Mouse (Mus musculus) heart, embryonic 14.5 days (tissue): ENCODE measurements around the gene Hspa1l. TPM values are rescaled to one million over a fixed set of nuclear protein-coding genes. Genes with fewer than 3 reads are reported as not detected.
"Not testable (repeated sequence)": the region's sequence is repeated elsewhere in the genome, so short reads cannot be mapped to it uniquely, and the experiment has no call there.

Experiments
- ATAC-seq: fragments of 200-750 bp; cut with Nextera tagmentation; 2 replicates; pipeline ENCODE4 v1.8.0; 2017; ENCODE audit warnings: low read depth, moderate TSS enrichment; ENCODE audit not compliant: insufficient number of reproducible peaks, insufficient read depth, low FRiP score
- H3K27ac ChIP-seq, 2 experiments: fragments of 200-500 bp in 1 of 2; fragments of 300-500 bp in 1 of 2; sonication (generic) in 1 of 2; replicated peaks in 1 of 2; 2 replicates each; pipeline ENCODE4 v1.5.1; 2012 to 2014; ENCODE audit warnings: low read depth in 2 of 2, low read length in 2 of 2, control low read depth in 1 of 2, mild to moderate bottlenecking in 1 of 2, mixed read lengths in 1 of 2; ENCODE audit not compliant: control insufficient read depth in 1 of 2, insufficient read depth in 1 of 2
- H3K27me3 ChIP-seq: fragments of 300-500 bp; sonication (generic); 2 replicates; pipeline ENCODE4 v1.6.1; 2014; ENCODE audit warnings: mild to moderate bottlenecking, low read length, control low read depth; ENCODE audit not compliant: control insufficient read depth, insufficient read depth
- H3K36me3 ChIP-seq: fragments of 300-500 bp; sonication (generic); 2 replicates; pipeline ENCODE4 v1.6.1; 2014; ENCODE audit warnings: mild to moderate bottlenecking, control low read depth, low read length, mixed read lengths; ENCODE audit not compliant: control insufficient read depth, insufficient read depth
- H3K4me1 ChIP-seq, 2 experiments: fragments of 200-500 bp in 1 of 2; fragments of 300-500 bp in 1 of 2; sonication (generic) in 1 of 2; 2 replicates each; pipeline ENCODE4 v1.6.1; 2012 to 2014; ENCODE audit warnings: low read length in 2 of 2, control low read depth in 1 of 2, mixed read lengths in 1 of 2; ENCODE audit not compliant: control insufficient read depth in 2 of 2, insufficient read depth in 2 of 2
- H3K4me2 ChIP-seq: fragments of 300-500 bp; sonication (generic); 2 replicates; pipeline ENCODE4 v1.6.1; 2014; ENCODE audit warnings: mild to moderate bottlenecking, low read length
- H3K4me3 ChIP-seq, 2 experiments: fragments of 200-500 bp in 1 of 2; fragments of 300-500 bp in 1 of 2; sonication (generic) in 1 of 2; 2 replicates each; pipeline ENCODE4 v1.5.1; 2012 to 2014; ENCODE audit warnings: low read length in 2 of 2, mild to moderate bottlenecking in 2 of 2, control low read depth in 1 of 2, low read depth in 1 of 2, moderate library complexity in 1 of 2; ENCODE audit not compliant: control insufficient read depth in 1 of 2, insufficient read depth in 1 of 2
- H3K9ac ChIP-seq: fragments of 300-500 bp; sonication (generic); 2 replicates; pipeline ENCODE4 v1.6.1; 2014; ENCODE audit warnings: mild to moderate bottlenecking, low read length
- H3K9me3 ChIP-seq: fragments of 300-500 bp; sonication (generic); 2 replicates; pipeline ENCODE4 v1.6.1; 2016; ENCODE audit warnings: low read length, control low read depth; ENCODE audit not compliant: control insufficient read depth
- WGBS: fragments of 180-500 bp; shearing (Covaris S2); extraction: QIAGEN DNeasy Blood & Tissue Kit; methylation state at CpG from one replicate; pipeline ENCODE4 v1.1.7; 2014; 5-methylcytosine and 5-hydroxymethylcytosine counted together
- polyA plus RNA-seq: library from polyadenylated mRNA; unstranded; fragments of >200 nt; fragmentation: Nextera tagmentation; extraction: Ambion mirVana; gene quantifications from 2 replicates; pipeline ENCODE4 v1.2.1, GENCODE M21; 2014

Gene Hspa1l
- polyA plus RNA-seq: 2.2 and 2.7 TPM in 2 replicates

- H3K36me3 ChIP-seq, H3K4me1 ChIP-seq, H3K9me3 ChIP-seq: not testable (repeated sequence)
- peak within 1 kb of the TSS; percentile 47 to 52 for H3K4me3 ChIP-seq
- peak within 1 kb of the TSS; percentile 80 to 83 for H3K27ac ChIP-seq
- peak within 1 kb of the TSS; percentile 63 for H3K9ac ChIP-seq
- peak; percentile 89 for ATAC-seq
- H3K27me3 ChIP-seq: peaks cover 24% of the 10 kb centered on the region
- WGBS: 1% methylated on average over 25 of the region's 33 CpGs
- peak within 1 kb of the TSS; percentile 76 for H3K4me2 ChIP-seq
Measured at GRCm38 (mm10) chr17:34972069-34972749, at the start of gene Hspa1l, which contains the start of gene Hspa1a. Hspa1l (plus strand) TSS chr17:34972703. Hspa1a (minus strand) TSS chr17:34972156.

GRCm38 (mm10) chr17:34922939-34923338 is 49.6 kb upstream of the Hspa1l start:
- no peak overlapping the region for H3K4me3 ChIP-seq
- no peaks in the 10 kb centered on the region for H3K9me3 ChIP-seq
- no peaks in the 10 kb centered on the region for H3K27me3 ChIP-seq
- no peak overlapping the region for H3K9ac ChIP-seq
- 48% methylated on average over 6 of the region's 6 CpGs for WGBS
- H3K36me3 ChIP-seq: no peaks in the 10 kb centered on the region
- H3K4me1 ChIP-seq: no peaks in the 10 kb centered on the region
- H3K4me2 ChIP-seq: no peak overlapping the region
- no peak overlapping the region for H3K27ac ChIP-seq
- ATAC-seq: no peak

GRCm38 (mm10) chr17:34924258-34924657 is 48.2 kb upstream of the Hspa1l start:
- no peak overlapping the region for H3K4me2 ChIP-seq
- H3K9ac ChIP-seq: no peak overlapping the region
- ATAC-seq: no peak
- no peaks in the 10 kb centered on the region for H3K9me3 ChIP-seq
- H3K27ac ChIP-seq: no peak overlapping the region
- no peaks in the 10 kb centered on the region for H3K27me3 ChIP-seq
- WGBS: 59% methylated on average over 5 of the region's 5 CpGs
- no peaks in the 10 kb centered on the region for H3K36me3 ChIP-seq
- no peak overlapping the region for H3K4me3 ChIP-seq
- peaks cover 0 to 2% of the 10 kb centered on the region in 2 experiments; a peak in 1 of 4 replicates for H3K4me1 ChIP-seq

- H3K4me3 ChIP-seq: no peak overlapping the region
- H3K9ac ChIP-seq: no peak overlapping the region
- no peaks in the 10 kb centered on the region for H3K27me3 ChIP-seq
- peaks cover 8 to 10% of the 10 kb centered on the region in 2 experiments; a peak in 3 of 4 replicates for H3K4me1 ChIP-seq
- no peak for ATAC-seq
- no peak overlapping the region for H3K4me2 ChIP-seq
- H3K9me3 ChIP-seq: no peaks in the 10 kb centered on the region
- 0 out of 2 replicates have a peak, but pooled peaks cover under 1% of the 10 kb centered on the region for H3K36me3 ChIP-seq
- no peak overlapping the region for H3K27ac ChIP-seq
- 75% methylated on average over 18 of the region's 18 CpGs for WGBS
Measured at GRCm38 (mm10) chr17:34927306-34928019, 45.0 kb upstream of the Hspa1l start.

GRCm38 (mm10) chr17:34928841-34929240 is 43.7 kb upstream of the Hspa1l start:
- ATAC-seq: no peak
- no peak overlapping the region for H3K9ac ChIP-seq
- H3K9me3 ChIP-seq: no peaks in the 10 kb centered on the region
- H3K27ac ChIP-seq: no peak overlapping the region
- peaks cover 8 to 10% of the 10 kb centered on the region in 2 experiments; a peak in 3 of 4 replicates for H3K4me1 ChIP-seq
- H3K4me2 ChIP-seq: no peak overlapping the region
- WGBS: 31% methylated on average over 4 of the region's 4 CpGs
- H3K36me3 ChIP-seq: 0 out of 2 replicates have a peak, but pooled peaks cover 6% of the 10 kb centered on the region
- H3K4me3 ChIP-seq: no peak overlapping the region
- H3K27me3 ChIP-seq: no peaks in the 10 kb centered on the region

- H3K4me2 ChIP-seq: peak within 1 kb of the TSS; percentile 99
- H3K27ac ChIP-seq: peak within 1 kb of the TSS; percentile 40 to 53; a peak in 3 of 4 replicates
- peak within 1 kb of the TSS; percentile 77 to 84 for H3K4me3 ChIP-seq
- peak; percentile 97 for ATAC-seq
- peaks cover 8 to 10% of the 10 kb centered on the region in 2 experiments; a peak in 3 of 4 replicates for H3K4me1 ChIP-seq
- H3K27me3 ChIP-seq: no peaks in the 10 kb centered on the region
- under 1% methylated on average over 38 of the region's 38 CpGs for WGBS
- peaks cover 21% of the 10 kb centered on the region for H3K36me3 ChIP-seq
- H3K9me3 ChIP-seq: no peaks in the 10 kb centered on the region
- H3K9ac ChIP-seq: peak within 1 kb of the TSS; percentile 89
Measured at GRCm38 (mm10) chr17:34931061-34931734, 41.3 kb upstream of the Hspa1l start, which contains the start of gene Neu1. Neu1 (plus strand) TSS chr17:34931253.

GRCm38 (mm10) chr17:34931735-34932098 is 40.8 kb upstream of the Hspa1l start:
- WGBS: 9% methylated on average over 14 of the region's 14 CpGs
- Histone ChIP-seq H3K36me3 (peaks cover 21% of the 10 kb centered on the region), H3K4me3 (peak overlapping the region; percentile 77 to 84), H3K4me1 (peaks cover 8 to 10% of the 10 kb centered on the region in 2 experiments; a peak in 3 of 4 replicates), H3K27me3 (no peaks in the 10 kb centered on the region), H3K4me2 (peak overlapping the region; percentile 99), H3K9ac (peak overlapping the region; percentile 89), H3K9me3 (no peaks in the 10 kb centered on the region), H3K27ac (peak overlapping the region in 1 of 2 experiments; percentile 53; a peak in 2 of 4 replicates)
- no peak for ATAC-seq
